Mouse (Mus musculus) left cerebral cortex, adult 18-20 months (tissue): ENCODE data around the gene Crocc2. TPM values are rescaled to one million over a fixed set of nuclear protein-coding genes. Genes with fewer than 3 reads are reported as not detected.

ENCODE experiments used
- DNase-seq, 2 experiments: peaks; one replicate each; pipeline ENCODE4 v3.0.0; 2021 to 2022; ENCODE audit warnings: low spot score in 2 of 2, mixed read lengths in 1 of 2
- total RNA-seq, 2 experiments: library from RNA; stranded (reverse); gene quantifications; 2 replicates each; pipeline ENCODE4 v1.2.3; 2021

The Crocc2 gene
- total RNA-seq, 2 experiments from 2014 or later = 0.07 to 0.16 TPM

GRCm38 (mm10) chr1:93212441-93212840, 43.9 kb downstream of the Crocc2 start:
- DNase-seq = no peak

GRCm38 (mm10) chr1:93214612-93215011, 46.1 kb downstream of the Crocc2 start:
- DNase-seq = no peak

- DNase-seq = no peak
These were observed 48.4 kb downstream of the Crocc2 start for GRCm38 (mm10) chr1:93216839-93217497.

- no peak for DNase-seq
These were observed 49.0 kb downstream of the Crocc2 start for GRCm38 (mm10) chr1:93217530-93217929.

GRCm38 (mm10) chr1:93220776-93221175, 52.3 kb downstream of the Crocc2 start:
- DNase-seq = no peak

- peak in 1 of 2 experiments; percentile 11 for DNase-seq
These were observed 55.4 kb downstream of the Crocc2 start for GRCm38 (mm10) chr1:93223972-93224371.

GRCm38 (mm10) chr1:93225226-93225625, 56.7 kb downstream of the Crocc2 start:
- no peak for DNase-seq

- DNase-seq = no peak
These were observed 57.4 kb downstream of the Crocc2 start for GRCm38 (mm10) chr1:93225731-93226520.

- no peak for DNase-seq
These were observed 58.9 kb downstream of the Crocc2 start for GRCm38 (mm10) chr1:93227303-93227975.

- DNase-seq = no peak
These were observed 59.4 kb downstream of the Crocc2 start for GRCm38 (mm10) chr1:93227976-93228365.

- DNase-seq = no peak
These were observed 60.7 kb downstream of the Crocc2 start for GRCm38 (mm10) chr1:93229221-93229620.

- DNase-seq = no peak
These were observed 61.1 kb downstream of the Crocc2 start for GRCm38 (mm10) chr1:93229626-93230025.

- DNase-seq = peak; percentile 62 to 64
These were observed 67.3 kb downstream of the Crocc2 start, which contains the start of gene Sned1 for GRCm38 (mm10) chr1:93235576-93236544. TSS of gene Sned1 (plus strand) at chr1:93235841.

GRCm38 (mm10) chr1:93236545-93236924, 68.0 kb downstream of the Crocc2 start:
- no peak for DNase-seq

GRCm38 (mm10) chr1:93237676-93238075, 69.2 kb downstream of the Crocc2 start:
- no peak for DNase-seq

GRCm38 (mm10) chr1:93238201-93238600, 69.7 kb downstream of the Crocc2 start:
- DNase-seq = peak in 1 of 2 experiments; percentile 7

GRCm38 (mm10) chr1:93245936-93246335, 77.4 kb downstream of the Crocc2 start:
- DNase-seq = no peak

- DNase-seq = no peak
These were observed 84.1 kb downstream of the Crocc2 start for GRCm38 (mm10) chr1:93252586-93252985.

- no peak for DNase-seq
These were observed 87.2 kb downstream of the Crocc2 start for GRCm38 (mm10) chr1:93255761-93256160.

- no peak for DNase-seq
These were observed 89.0 kb downstream of the Crocc2 start for GRCm38 (mm10) chr1:93257560-93257959.

- no peak for DNase-seq
These were observed 98.7 kb downstream of the Crocc2 start for GRCm38 (mm10) chr1:93267207-93267606.
